Mouse (Mus musculus) kidney, postnatal 14 days (tissue): Measurements from ENCODE around the gene Tmem183a.

Experiments
- DNase-seq: peaks from one replicate; pipeline ENCODE4 v3.0.0; 2022; ENCODE audit warnings: mixed read lengths

Gene Tmem183a

GRCm38 (mm10) chr1:134318261-134318660 is 43.5 kb downstream of the Tmem183a start:
- no peak for DNase-seq

GRCm38 (mm10) chr1:134316361-134316760 is 45.4 kb downstream of the Tmem183a start:
- DNase-seq, result no peak

- DNase-seq, result no peak
These were observed 46.6 kb downstream of the Tmem183a start for GRCm38 (mm10) chr1:134315181-134315580.

- no peak for DNase-seq
These were observed 50.0 kb downstream of the Tmem183a start for GRCm38 (mm10) chr1:134311760-134312159.

GRCm38 (mm10) chr1:134310729-134311128 is 51.0 kb downstream of the Tmem183a start:
- no peak for DNase-seq

GRCm38 (mm10) chr1:134310291-134310690 is 51.5 kb downstream of the Tmem183a start:
- DNase-seq, result no peak

GRCm38 (mm10) chr1:134307409-134307808 is 54.4 kb downstream of the Tmem183a start:
- no peak for DNase-seq

GRCm38 (mm10) chr1:134304940-134305339 is 56.8 kb downstream of the Tmem183a start:
- DNase-seq, result no peak

GRCm38 (mm10) chr1:134302568-134303238 is 59.1 kb downstream of the Tmem183a start:
- DNase-seq, result peak; percentile 59

GRCm38 (mm10) chr1:134298636-134299411 is 63.0 kb downstream of the Tmem183a start:
- DNase-seq, result peak; percentile 44

- DNase-seq, result no peak
These were observed 64.5 kb downstream of the Tmem183a start for GRCm38 (mm10) chr1:134297265-134297664.
